Mouse (Mus musculus) limb, embryonic 12.5 days (tissue): ENCODE data around the gene 9930111J21Rik2. TPM values are rescaled to one million over a fixed set of nuclear protein-coding genes. Genes with fewer than 3 reads are reported as not detected.

ENCODE experiments used
- ATAC-seq: fragments of 200-750 bp; cut with Nextera tagmentation; 2 replicates; pipeline ENCODE4 v1.8.0; 2017; ENCODE audit warnings: low read depth, moderate TSS enrichment; ENCODE audit not compliant: insufficient number of reproducible peaks, insufficient read depth, low FRiP score, low TSS enrichment
- H3K27ac ChIP-seq: fragments of 300-500 bp; sonication (generic); 2 replicates; pipeline ENCODE4 v1.5.1; 2016; ENCODE audit warnings: mild to moderate bottlenecking, moderate library complexity
- H3K27me3 ChIP-seq: fragments of 300-500 bp; sonication (generic); 2 replicates; pipeline ENCODE4 v1.6.1; 2016; ENCODE audit warnings: mild to moderate bottlenecking, moderate library complexity
- H3K36me3 ChIP-seq: fragments of 300-500 bp; sonication (generic); 2 replicates; pipeline ENCODE4 v1.6.1; 2016; ENCODE audit warnings: mild to moderate bottlenecking, moderate library complexity
- H3K4me1 ChIP-seq: fragments of 300-500 bp; sonication (generic); replicated peaks from 2 replicates; pipeline ENCODE4 v1.6.1; 2016
- H3K4me2 ChIP-seq: fragments of 300-500 bp; sonication (generic); 2 replicates; pipeline ENCODE4 v1.6.1; 2016; ENCODE audit warnings: mild to moderate bottlenecking, moderate library complexity
- H3K4me3 ChIP-seq: fragments of 300-500 bp; sonication (generic); replicated peaks from 2 replicates; pipeline ENCODE4 v1.5.1; 2016; ENCODE audit warnings: mild to moderate bottlenecking
- H3K9ac ChIP-seq: fragments of 300-500 bp; sonication (generic); replicated peaks from 2 replicates; pipeline ENCODE4 v1.6.1; 2016; ENCODE audit warnings: mild to moderate bottlenecking, moderate library complexity
- H3K9me3 ChIP-seq: fragments of 300-500 bp; sonication (generic); 2 replicates; pipeline ENCODE4 v1.6.1; 2016; ENCODE audit warnings: mild to moderate bottlenecking, moderate library complexity
- WGBS: fragments of 180-500 bp; shearing (Covaris S2); methylation state at CpG from one replicate; pipeline ENCODE4 v1.1.7; 2016; 5-methylcytosine and 5-hydroxymethylcytosine counted together
- polyA plus RNA-seq: library from polyadenylated mRNA; unstranded; fragments of >200 nt; fragmentation: Nextera tagmentation; extraction: Ambion mirVana; gene quantifications from 2 replicates; pipeline ENCODE4 v1.2.1, GENCODE M21; 2016

Gene 9930111J21Rik2
- polyA plus RNA-seq, 1 experiment from 2014 or later, result 0.23 TPM

GRCm38 (mm10) chr11:49087830-49088616 lies 37.0 kb upstream of the 9930111J21Rik2 start:
- Histone ChIP-seq H3K4me3 (no peak overlapping the region), H3K27me3 (no peaks in the 10 kb centered on the region), H3K36me3 (no peaks in the 10 kb centered on the region), H3K27ac (no peak overlapping the region), H3K9ac (no peak overlapping the region), H3K4me2 (peak overlapping the region; percentile 39), H3K9me3 (no peaks in the 10 kb centered on the region), H3K4me1 (peaks cover 6% of the 10 kb centered on the region)
- WGBS, result 43% methylated on average over 22 of the region's 22 CpGs
- no peak; the same call in 1 of the 2 replicates for ATAC-seq

GRCm38 (mm10) chr11:49086858-49087361 lies 35.9 kb upstream of the 9930111J21Rik2 start:
- no peak for ATAC-seq

GRCm38 (mm10) chr11:49084875-49085274 lies 33.8 kb upstream of the 9930111J21Rik2 start:
- no peak overlapping the region for H3K9ac ChIP-seq
- no peaks in the 10 kb centered on the region for H3K27me3 ChIP-seq
- H3K4me2 ChIP-seq, result no peak overlapping the region
- H3K4me3 ChIP-seq, result no peak overlapping the region
- no peaks in the 10 kb centered on the region for H3K9me3 ChIP-seq
- peaks cover 6% of the 10 kb centered on the region for H3K4me1 ChIP-seq
- 55% methylated on average over 3 of the region's 3 CpGs for WGBS
- no peaks in the 10 kb centered on the region for H3K36me3 ChIP-seq
- no peak overlapping the region for H3K27ac ChIP-seq
- ATAC-seq, result no peak

More at GRCm38 (mm10) chr11:49086858-49087361, 35.9 kb upstream of the 9930111J21Rik2 start:
- Histone ChIP-seq H3K36me3 (no peaks in the 10 kb centered on the region), H3K27me3 (no peaks in the 10 kb centered on the region), H3K4me3 (no peak overlapping the region), H3K9me3 (no peaks in the 10 kb centered on the region), H3K4me2 (no peak overlapping the region), H3K4me1 (peaks cover 6% of the 10 kb centered on the region), H3K27ac (no peak overlapping the region), H3K9ac (no peak overlapping the region)
- WGBS, result 82% methylated on average over 6 of the region's 6 CpGs

GRCm38 (mm10) chr11:49084385-49084784 lies 33.3 kb upstream of the 9930111J21Rik2 start:
- no peaks in the 10 kb centered on the region for H3K36me3 ChIP-seq
- no peak overlapping the region for H3K4me2 ChIP-seq
- H3K4me1 ChIP-seq, result peaks cover 6% of the 10 kb centered on the region
- 84% methylated on average over 1 of the region's 1 CpGs for WGBS
- no peaks in the 10 kb centered on the region for H3K27me3 ChIP-seq
- no peak overlapping the region for H3K9ac ChIP-seq
- no peak overlapping the region for H3K4me3 ChIP-seq
- no peak overlapping the region for H3K27ac ChIP-seq
- H3K9me3 ChIP-seq, result no peaks in the 10 kb centered on the region
- no peak for ATAC-seq

DNA sequence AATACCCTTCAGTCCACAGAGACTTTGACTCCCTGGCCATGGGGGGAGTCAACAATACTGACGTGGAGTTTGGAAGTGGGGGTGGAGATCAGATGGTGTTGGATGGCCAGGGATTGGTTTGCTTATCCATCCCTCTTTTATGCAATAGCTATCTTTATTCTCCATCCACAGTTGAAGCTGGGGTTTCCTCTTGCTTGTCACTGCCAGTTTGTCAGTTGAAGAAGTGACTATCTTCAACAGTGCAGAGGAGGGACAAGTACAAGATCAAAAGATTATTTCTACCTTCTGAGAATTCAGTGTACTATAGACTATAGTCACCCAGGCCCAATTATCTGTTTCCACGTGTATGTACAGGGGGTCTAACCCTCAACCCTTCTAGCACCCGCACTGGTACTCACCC lies 32.8 kb upstream of the 9930111J21Rik2 start:
- no peaks in the 10 kb centered on the region for H3K27me3 ChIP-seq
- H3K4me1 ChIP-seq, result peaks cover 6% of the 10 kb centered on the region
- no peak overlapping the region for H3K4me3 ChIP-seq
- no peak overlapping the region for H3K4me2 ChIP-seq
- 81% methylated on average over 3 of the region's 3 CpGs for WGBS
- H3K27ac ChIP-seq, result no peak overlapping the region
- no peak overlapping the region for H3K9ac ChIP-seq
- no peak for ATAC-seq
- no peaks in the 10 kb centered on the region for H3K9me3 ChIP-seq
- no peaks in the 10 kb centered on the region for H3K36me3 ChIP-seq

DNA sequence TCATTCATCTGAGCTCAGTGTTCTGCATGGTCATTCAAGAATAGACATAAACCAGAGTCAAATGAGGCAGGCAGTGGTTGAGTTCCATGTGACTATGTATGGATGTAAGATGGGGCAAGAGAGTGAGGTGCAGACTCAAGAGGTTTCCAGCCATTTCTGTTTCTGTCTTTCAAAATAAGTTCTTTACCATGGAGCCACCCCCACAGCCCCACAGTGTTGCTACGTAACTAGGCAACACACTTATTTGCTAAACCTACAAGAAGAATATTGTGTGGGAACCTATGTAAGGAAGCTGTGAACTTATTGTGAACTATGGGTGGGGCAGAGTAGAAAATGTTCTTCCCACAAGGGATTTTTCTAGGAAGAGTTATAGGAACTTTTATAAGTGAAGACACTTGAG lies 32.1 kb upstream of the 9930111J21Rik2 start:
- peaks cover 4% of the 10 kb centered on the region for H3K4me1 ChIP-seq
- no peak overlapping the region for H3K9ac ChIP-seq
- H3K27ac ChIP-seq, result no peak overlapping the region
- no peaks in the 10 kb centered on the region for H3K36me3 ChIP-seq
- H3K4me2 ChIP-seq, result no peak overlapping the region
- no peak overlapping the region for H3K4me3 ChIP-seq
- no peak for ATAC-seq
- H3K9me3 ChIP-seq, result no peaks in the 10 kb centered on the region
- 97% methylated on average over 1 of the region's 1 CpGs for WGBS
- no peaks in the 10 kb centered on the region for H3K27me3 ChIP-seq

GRCm38 (mm10) chr11:49081886-49082285 lies 30.8 kb upstream of the 9930111J21Rik2 start:
- H3K27ac ChIP-seq, result no peak overlapping the region
- WGBS, result 72% methylated on average over 3 of the region's 3 CpGs
- no peaks in the 10 kb centered on the region for H3K4me1 ChIP-seq
- no peaks in the 10 kb centered on the region for H3K27me3 ChIP-seq
- H3K9me3 ChIP-seq, result no peaks in the 10 kb centered on the region
- no peak for ATAC-seq
- H3K4me3 ChIP-seq, result no peak overlapping the region
- H3K36me3 ChIP-seq, result no peaks in the 10 kb centered on the region
- no peak overlapping the region for H3K4me2 ChIP-seq
- no peak overlapping the region for H3K9ac ChIP-seq

GRCm38 (mm10) chr11:49081356-49081755 lies 30.3 kb upstream of the 9930111J21Rik2 start:
- Histone ChIP-seq H3K4me3 (no peak overlapping the region), H3K9me3 (no peaks in the 10 kb centered on the region), H3K27me3 (no peaks in the 10 kb centered on the region), H3K27ac (no peak overlapping the region), H3K9ac (no peak overlapping the region), H3K4me2 (no peak overlapping the region), H3K36me3 (no peaks in the 10 kb centered on the region), H3K4me1 (no peaks in the 10 kb centered on the region)
- no peak for ATAC-seq
- 82% methylated on average over 4 of the region's 4 CpGs for WGBS

DNA sequence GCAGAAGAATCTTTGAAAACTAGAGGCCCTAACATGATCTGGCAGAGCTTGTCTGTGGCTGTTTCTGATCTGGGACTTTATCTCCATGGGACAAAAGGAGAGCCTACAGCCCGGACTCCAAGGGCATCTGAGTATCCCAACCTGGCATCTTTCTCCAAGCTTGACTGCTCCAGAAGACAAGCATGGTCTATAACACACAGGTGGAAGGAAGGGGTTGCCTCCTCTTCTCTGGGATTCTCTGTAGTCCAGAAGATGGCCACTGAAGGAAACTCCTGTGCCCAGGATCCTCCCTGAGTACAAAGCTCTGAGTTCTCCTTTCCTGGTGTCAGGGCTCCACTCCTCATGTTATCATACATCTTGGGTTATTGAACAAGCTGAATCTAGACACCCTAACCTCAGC lies 29.6 kb upstream of the 9930111J21Rik2 start:
- Histone ChIP-seq H3K4me2 (no peak overlapping the region), H3K4me3 (no peak overlapping the region), H3K36me3 (no peaks in the 10 kb centered on the region), H3K27me3 (no peaks in the 10 kb centered on the region), H3K9me3 (no peaks in the 10 kb centered on the region), H3K4me1 (no peaks in the 10 kb centered on the region), H3K9ac (no peak overlapping the region), H3K27ac (no peak overlapping the region)
- no peak for ATAC-seq
- WGBS, result 82% methylated on average over 1 of the region's 1 CpGs

- no peaks in the 10 kb centered on the region for H3K36me3 ChIP-seq
- H3K9me3 ChIP-seq, result no peaks in the 10 kb centered on the region
- no peak for ATAC-seq
- H3K27me3 ChIP-seq, result no peaks in the 10 kb centered on the region
- no peak overlapping the region for H3K27ac ChIP-seq
- no peaks in the 10 kb centered on the region for H3K4me1 ChIP-seq
- WGBS, result 84% methylated on average over 3 of the region's 3 CpGs
- no peak overlapping the region for H3K4me2 ChIP-seq
- H3K9ac ChIP-seq, result no peak overlapping the region
- H3K4me3 ChIP-seq, result no peak overlapping the region
Observed at GRCm38 (mm10) chr11:49078719-49079118, 27.7 kb upstream of the 9930111J21Rik2 start.

DNA sequence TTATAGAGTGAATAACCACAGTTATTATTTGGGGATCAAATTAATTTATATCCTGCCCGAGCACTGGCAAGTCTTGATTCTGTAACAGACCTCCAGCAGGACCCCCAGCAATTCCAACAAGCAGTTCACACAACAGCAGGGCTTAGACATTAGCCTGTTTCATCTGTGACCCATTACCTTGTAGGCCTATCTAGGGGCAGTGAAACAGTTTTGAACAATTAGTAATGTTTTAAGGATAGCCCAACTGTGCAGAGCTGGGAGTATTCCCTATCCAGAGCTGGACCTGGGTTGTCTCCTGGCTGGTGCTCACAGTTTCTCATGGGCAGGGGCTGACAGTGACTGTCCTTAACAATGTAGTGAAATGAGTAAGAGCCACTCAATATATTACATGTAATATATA lies 26.0 kb upstream of the 9930111J21Rik2 start:
- Histone ChIP-seq H3K4me2 (no peak overlapping the region), H3K4me1 (no peaks in the 10 kb centered on the region), H3K27ac (no peak overlapping the region), H3K9me3 (no peaks in the 10 kb centered on the region), H3K27me3 (no peaks in the 10 kb centered on the region), H3K4me3 (no peak overlapping the region), H3K36me3 (no peaks in the 10 kb centered on the region), H3K9ac (no peak overlapping the region)
- no peak for ATAC-seq
- 73% methylated on average over 1 of the region's 1 CpGs for WGBS
